Mouse (Mus musculus) ES-Bruce4 (cell line): ENCODE measurements around the gene Prtn3. TPM values are rescaled to one million over a fixed set of nuclear protein-coding genes. Genes with fewer than 3 reads are reported as not detected.

ENCODE experiments used
- H3K27ac ChIP-seq: 2 replicates; pipeline ENCODE4 v1.5.1; 2012; ENCODE audit warnings: low read length, inconsistent platforms; ENCODE audit not compliant: insufficient read depth
- H3K27me3 ChIP-seq: 2 replicates; pipeline ENCODE4 v1.6.1; 2012; ENCODE audit warnings: mild to moderate bottlenecking, low read length, inconsistent platforms; ENCODE audit not compliant: control insufficient read depth, poor library complexity, insufficient read depth, severe bottlenecking
- H3K36me3 ChIP-seq: 2 replicates; pipeline ENCODE4 v1.6.1; 2012; ENCODE audit warnings: inconsistent platforms, mild to moderate bottlenecking, low read length, moderate library complexity; ENCODE audit not compliant: control insufficient read depth, poor library complexity, insufficient read depth, severe bottlenecking
- H3K4me1 ChIP-seq: one replicate; pipeline ENCODE4 v1.8.1; 2011; ENCODE audit warnings: low read length; ENCODE audit not compliant: control insufficient read depth, insufficient read depth
- H3K4me3 ChIP-seq: 2 replicates; pipeline ENCODE4 v1.5.1; 2011; ENCODE audit warnings: low read depth, mild to moderate bottlenecking, low read length
- H3K9ac ChIP-seq: 2 replicates; pipeline ENCODE4 v1.6.1; 2012; ENCODE audit warnings: low read depth, mild to moderate bottlenecking, inconsistent platforms; ENCODE audit not compliant: poor library complexity, severe bottlenecking
- H3K9me3 ChIP-seq: replicated peaks from 2 replicates; pipeline ENCODE4 v1.6.1; 2012; ENCODE audit warnings: mild to moderate bottlenecking, low read length, inconsistent platforms; ENCODE audit not compliant: control insufficient read depth, poor library complexity, insufficient read depth, severe bottlenecking
- CTCF ChIP-seq: IDR thresholded peaks from one replicate; pipeline ENCODE4 v1.8.1; 2011; ENCODE audit warnings: low read depth, low read length
- EP300 ChIP-seq: IDR thresholded peaks from 2 replicates; pipeline ENCODE4 v1.6.1; 2011; ENCODE audit warnings: low read depth, low read length; ENCODE audit not compliant: insufficient read depth
- POLR2A ChIP-seq: IDR thresholded peaks from one replicate; pipeline ENCODE4 v1.8.1; 2011; ENCODE audit warnings: low read length; ENCODE audit not compliant: insufficient read depth
- polyA plus RNA-seq: library from polyadenylated mRNA; stranded (reverse); fragments of >200 nt; gene quantifications from 2 replicates; pipeline ENCODE4 v1.2.4, GENCODE M21; 2011; ENCODE audit warnings: low read depth; ENCODE audit not compliant: missing spikeins, insufficient read depth, insufficient read length

The Prtn3 gene
- polyA plus RNA-seq, 1 experiment = 13.1 TPM

DNA sequence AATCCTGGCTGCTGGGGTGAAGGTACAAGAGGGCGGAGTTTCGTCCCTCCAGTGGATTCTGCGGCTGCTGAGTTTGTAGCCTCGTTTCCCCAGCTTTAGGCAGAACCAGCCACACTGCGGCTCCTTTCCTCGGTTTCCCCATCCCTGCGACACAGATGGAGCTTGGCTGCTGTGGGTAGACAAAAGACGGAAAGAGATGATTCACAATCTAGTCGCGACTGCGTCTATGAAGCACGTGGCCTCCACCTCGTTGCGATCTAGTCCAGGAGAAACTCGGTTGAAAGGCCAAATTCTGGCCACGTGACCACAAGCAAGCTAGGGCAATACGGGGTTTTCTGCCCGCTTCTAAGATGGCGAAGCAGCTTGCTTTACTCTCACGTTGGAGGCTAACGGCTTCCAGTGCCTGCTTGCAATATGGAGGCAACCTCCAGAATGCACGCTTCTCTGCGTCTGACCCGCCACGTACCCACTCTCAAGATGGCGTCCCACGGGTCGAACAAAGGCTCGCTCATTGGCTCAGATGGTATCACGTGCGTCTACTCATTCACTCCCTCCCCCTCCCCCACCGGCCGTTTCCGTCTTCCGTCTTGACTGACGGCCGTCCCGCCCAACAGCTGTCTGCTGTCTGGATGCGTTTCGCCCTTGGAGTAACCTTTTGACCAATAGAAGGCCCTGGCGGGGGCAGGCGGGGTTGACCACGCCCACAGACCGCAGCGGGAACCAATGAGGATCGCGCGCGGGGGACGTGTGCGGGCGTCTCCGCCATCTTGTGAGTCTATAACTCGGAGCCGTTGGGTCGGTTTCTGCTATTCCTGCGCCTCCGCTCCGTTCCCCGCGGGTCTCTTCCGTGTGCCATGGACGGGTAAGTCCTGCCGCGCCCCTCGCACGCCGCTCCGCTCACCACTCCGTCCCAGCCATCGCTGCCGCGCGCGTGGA, 20.1 kb upstream of the Prtn3 start, which contains the start of gene Ptbp1:
Gene Ptbp1 (plus strand): TSS at position 568 of the 936 bp plus-strand sequence.
- H3K9ac ChIP-seq = peak within 1 kb of the TSS; percentile 93
- peak within 1 kb of the TSS; percentile 90 for H3K27ac ChIP-seq
- peak within 1 kb of the TSS; percentile 80 for H3K4me3 ChIP-seq
- no peaks in the 10 kb centered on the region for H3K27me3 ChIP-seq
- peaks cover 12% of the 10 kb centered on the region for H3K4me1 ChIP-seq
- H3K9me3 ChIP-seq = no peaks in the 10 kb centered on the region
- no peak for TF ChIP-seq POLR2A
- no peak for TF ChIP-seq EP300
- H3K36me3 ChIP-seq = peaks cover 26% of the 10 kb centered on the region

DNA sequence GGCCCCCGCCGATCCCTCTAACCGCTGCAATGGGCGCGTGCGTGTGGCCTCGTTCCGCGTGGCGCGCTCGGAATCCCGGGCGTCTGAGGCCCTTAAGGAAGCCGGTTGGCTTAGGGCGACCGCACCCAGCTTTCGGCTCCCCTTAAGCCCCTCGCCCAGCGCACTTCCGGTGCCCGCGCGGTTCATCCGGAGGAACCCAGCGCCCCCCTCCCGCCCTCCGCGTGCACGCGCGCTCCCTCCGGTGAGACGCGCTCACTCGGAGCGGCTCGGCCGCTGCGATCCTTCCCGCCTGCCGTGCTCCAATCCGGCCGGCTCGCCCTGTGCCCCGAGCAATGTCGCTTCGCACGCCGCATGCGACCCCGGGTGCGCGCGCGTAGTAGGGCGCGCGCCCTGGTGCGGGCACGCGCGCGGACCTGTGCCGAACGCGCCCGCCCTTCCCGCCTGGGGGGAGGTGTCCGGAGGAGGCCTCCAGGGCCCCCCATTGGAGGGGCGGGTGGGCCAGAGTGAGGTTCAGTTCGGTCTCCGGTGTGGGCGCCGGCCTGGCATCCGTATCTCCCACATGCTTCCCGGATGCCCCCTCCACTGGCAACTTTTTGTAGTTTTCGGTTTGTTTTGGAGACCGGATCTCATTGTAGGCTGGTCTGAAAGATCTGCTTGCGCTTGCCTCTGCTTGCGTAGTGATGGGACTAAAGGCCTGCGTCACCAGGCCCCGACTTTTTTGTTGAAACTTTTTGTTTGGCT, 19.3 kb upstream of the Prtn3 start:
- TF ChIP-seq EP300 (no peak), POLR2A (no peak), CTCF (no peak)
- peak overlapping the region; percentile 89 for H3K27ac ChIP-seq
- peak overlapping the region; percentile 80 for H3K4me3 ChIP-seq
- no peaks in the 10 kb centered on the region for H3K27me3 ChIP-seq
- H3K9me3 ChIP-seq = no peaks in the 10 kb centered on the region
- peak overlapping the region; percentile 93 for H3K9ac ChIP-seq
- peaks cover 34% of the 10 kb centered on the region for H3K36me3 ChIP-seq
- peaks cover 11% of the 10 kb centered on the region for H3K4me1 ChIP-seq

DNA sequence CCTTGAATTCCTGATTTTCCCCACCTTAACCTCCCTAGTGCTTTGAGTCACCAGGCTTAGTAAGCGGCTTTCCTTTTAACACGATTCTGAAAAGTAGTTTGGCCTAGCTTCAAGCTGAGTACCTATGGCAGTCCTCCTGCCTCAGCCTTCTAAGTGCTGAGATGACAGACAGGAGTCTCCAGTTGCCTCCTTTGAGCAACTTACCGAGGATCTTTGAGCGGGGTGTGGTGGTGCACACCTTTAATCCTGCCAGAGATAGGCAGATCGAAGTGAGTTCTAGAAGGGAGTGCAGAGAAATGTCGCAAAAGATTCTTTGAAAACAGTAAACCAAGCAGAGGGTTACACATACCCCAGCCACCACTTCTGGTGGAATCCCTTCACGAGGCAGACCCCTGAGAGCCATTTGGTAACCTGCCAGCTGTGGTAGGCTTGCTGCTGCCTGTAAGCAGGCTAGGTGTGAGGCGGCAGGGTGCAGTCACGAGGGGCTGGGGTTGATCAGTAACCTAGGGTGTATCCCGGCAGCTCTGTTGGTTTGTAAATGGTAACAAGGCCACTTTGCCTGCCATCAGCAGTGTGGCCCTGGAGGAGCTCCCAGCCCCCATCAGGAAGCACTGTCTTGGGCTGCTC, 18.6 kb upstream of the Prtn3 start:
- Histone ChIP-seq H3K9ac (peak overlapping the region; percentile 93), H3K27me3 (no peaks in the 10 kb centered on the region), H3K9me3 (no peaks in the 10 kb centered on the region), H3K36me3 (peaks cover 41% of the 10 kb centered on the region), H3K27ac (peak overlapping the region; percentile 89), H3K4me3 (peak overlapping the region; percentile 80), H3K4me1 (peaks cover 5% of the 10 kb centered on the region)
- TF ChIP-seq POLR2A (no peak), CTCF (no peak), EP300 (no peak)

DNA sequence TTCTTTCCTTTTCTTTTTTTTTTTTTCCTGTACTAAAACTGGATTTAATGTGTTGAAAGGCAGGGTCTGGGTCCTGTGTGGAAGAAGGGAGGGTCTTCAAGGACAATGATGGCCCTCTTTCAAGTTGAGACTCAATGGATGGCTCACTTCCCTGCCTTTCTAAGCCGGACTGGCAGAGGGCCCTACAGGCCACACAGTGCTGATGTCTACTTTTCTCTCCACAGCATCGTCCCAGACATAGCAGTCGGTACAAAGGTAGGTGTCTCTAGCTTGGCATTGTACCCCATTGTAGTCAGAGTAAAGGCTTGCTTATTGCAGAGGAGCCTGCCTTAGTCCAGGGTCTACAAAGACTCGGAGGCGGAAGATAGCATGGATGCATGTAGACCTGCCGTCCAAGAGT, 18.0 kb upstream of the Prtn3 start:
- no peak overlapping the region for H3K27ac ChIP-seq
- H3K9ac ChIP-seq = peak overlapping the region; percentile 93
- peak overlapping the region; percentile 60 for H3K4me3 ChIP-seq
- no peaks in the 10 kb centered on the region for H3K9me3 ChIP-seq
- peaks cover 5% of the 10 kb centered on the region for H3K4me1 ChIP-seq
- no peaks in the 10 kb centered on the region for H3K27me3 ChIP-seq
- H3K36me3 ChIP-seq = peaks cover 46% of the 10 kb centered on the region
- no peak for TF ChIP-seq EP300
- no peak for TF ChIP-seq CTCF
- TF ChIP-seq POLR2A = no peak

DNA sequence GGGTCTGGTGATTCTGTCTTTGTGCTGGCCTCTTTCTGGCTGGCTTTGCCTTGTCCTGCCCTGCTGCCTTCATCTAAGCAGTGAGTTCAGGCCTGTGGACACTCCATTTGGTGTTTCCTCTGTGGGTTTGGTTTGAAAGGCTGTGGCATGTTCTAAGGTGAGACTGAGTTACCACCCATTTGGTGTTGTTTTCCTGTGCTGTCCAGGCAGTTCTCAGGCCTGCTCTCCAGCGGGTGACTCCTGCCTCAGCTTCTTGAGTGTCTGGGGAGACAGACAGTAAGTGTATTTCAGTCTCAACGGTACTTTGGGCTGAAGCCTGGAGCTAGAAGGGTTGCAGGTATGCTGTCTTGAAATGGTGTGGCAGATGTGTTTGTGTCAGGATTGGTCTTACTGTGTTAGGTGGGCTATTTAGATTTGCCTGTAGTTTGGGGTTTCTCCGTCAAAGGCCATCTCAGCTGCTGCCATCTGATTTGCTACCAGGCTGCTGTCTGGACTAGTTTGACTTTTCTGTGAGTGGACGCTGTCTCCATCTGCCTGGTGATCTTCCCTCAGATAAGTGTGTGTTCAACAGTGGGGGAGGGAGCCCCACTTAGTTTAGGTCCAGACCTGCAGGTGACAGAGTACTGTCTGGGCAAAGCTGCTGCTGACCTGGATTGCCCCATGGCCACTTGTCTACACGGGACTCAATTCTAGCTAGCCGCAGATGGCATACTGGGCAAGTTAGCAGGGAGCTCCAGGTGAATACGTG, 17.4 kb upstream of the Prtn3 start:
- Histone ChIP-seq H3K27ac (no peak overlapping the region), H3K4me1 (peaks cover 5% of the 10 kb centered on the region), H3K9me3 (no peaks in the 10 kb centered on the region), H3K27me3 (no peaks in the 10 kb centered on the region), H3K36me3 (peaks cover 51% of the 10 kb centered on the region), H3K9ac (peak overlapping the region; percentile 93), H3K4me3 (peak overlapping the region; percentile 60)
- no peak for TF ChIP-seq POLR2A
- TF ChIP-seq CTCF = no peak
- TF ChIP-seq EP300 = no peak
